Mouse (Mus musculus): Measurements from ENCODE around the gene Ifnl2.
A peak's percentile ranks its signal among the peaks of the same experiment; 100 is the strongest.

The Ifnl2 gene

GRCm38 (mm10) chr7:28490410-28490809, 19.8 kb downstream of the Ifnl2 start:
- DNase-seq, result peak; percentile 82 to 86

GRCm38 (mm10) chr7:28488030-28488491, 22.2 kb downstream of the Ifnl2 start:
- DNase-seq, result peak; percentile 25 to 30

- DNase-seq, result no peak
These were observed 26.1 kb downstream of the Ifnl2 start for GRCm38 (mm10) chr7:28484192-28484591.

- DNase-seq, result no peak
These were observed 27.4 kb downstream of the Ifnl2 start for GRCm38 (mm10) chr7:28482854-28483253.

GRCm38 (mm10) chr7:28478854-28479253, 31.4 kb downstream of the Ifnl2 start:
- no peak for DNase-seq

- DNase-seq, result no peak
These were observed 32.9 kb downstream of the Ifnl2 start for GRCm38 (mm10) chr7:28477363-28477762.

- no peak for DNase-seq
These were observed 34.1 kb downstream of the Ifnl2 start for GRCm38 (mm10) chr7:28476191-28476590.

GRCm38 (mm10) chr7:28467213-28467751, 43.0 kb downstream of the Ifnl2 start:
- peak; percentile 49 to 53 for DNase-seq

- no peak for DNase-seq
These were observed 43.5 kb downstream of the Ifnl2 start for GRCm38 (mm10) chr7:28466721-28467212.

- DNase-seq, result peak; percentile 65 to 74
These were observed 45.6 kb downstream of the Ifnl2 start for GRCm38 (mm10) chr7:28464416-28465212.

GRCm38 (mm10) chr7:28462769-28463168, 47.5 kb downstream of the Ifnl2 start:
- DNase-seq, result no peak

GRCm38 (mm10) chr7:28460361-28460760, 49.9 kb downstream of the Ifnl2 start:
- DNase-seq, result no peak
